Mouse (Mus musculus) heart, embryonic 14.5 days (tissue): ENCODE measurements around the gene Daw1. TPM values are rescaled to one million over a fixed set of nuclear protein-coding genes. Genes with fewer than 3 reads are reported as not detected.

ENCODE experiments used
- polyA plus RNA-seq: library from polyadenylated mRNA; unstranded; fragments of >200 nt; fragmentation: Nextera tagmentation; extraction: Ambion mirVana; gene quantifications from 2 replicates; pipeline ENCODE4 v1.2.1, GENCODE M21; 2014

Daw1 gene
- polyA plus RNA-seq, 1 experiment from 2014 or later = 0.20 TPM

Other genes starting within 250 kb of the Daw1 start
- gene A030005L19Rik, start 246.4 kb upstream of the Daw1 start, polyA plus RNA-seq = not detected in 2 replicates
- not detected in 2 replicates for gene A030014E15Rik, start 234.8 kb upstream of the Daw1 start, polyA plus RNA-seq
- not detected in 2 replicates for gene Gm6217, start 228.4 kb upstream of the Daw1 start, polyA plus RNA-seq
- gene A030003K21Rik, start 216.4 kb upstream of the Daw1 start, polyA plus RNA-seq = not detected in 2 replicates
- not detected in 2 replicates for gene Gm7544, start 203.7 kb upstream of the Daw1 start, polyA plus RNA-seq
- not detected in 2 replicates for gene Gm47955, start 199.5 kb upstream of the Daw1 start, polyA plus RNA-seq
- not detected in 2 replicates for gene Gm47959, start 159.2 kb upstream of the Daw1 start, polyA plus RNA-seq
- 2.4 and 2.7 TPM in 2 replicates for gene Slc19a3, start 121.3 kb upstream of the Daw1 start, polyA plus RNA-seq
- not detected in 2 replicates for gene Krtap28-10, start 117.3 kb upstream of the Daw1 start, polyA plus RNA-seq
- not detected in 2 replicates for gene Gm47969, start 114.8 kb upstream of the Daw1 start, polyA plus RNA-seq
- gene A030005K14Rik, start 100.4 kb upstream of the Daw1 start, polyA plus RNA-seq = not detected in 2 replicates
- not detected in 2 replicates for gene Krtap28-13, start 98.8 kb upstream of the Daw1 start, polyA plus RNA-seq
- 0.36 TPM in 1 of 2 replicates, not detected in the other for gene Ccl20, start 43.0 kb upstream of the Daw1 start, polyA plus RNA-seq
- gene Sphkap, start 248.4 kb downstream of the Daw1 start, polyA plus RNA-seq = 14.6 and 15.4 TPM in 2 replicates